Mouse (Mus musculus) gastrocnemius, adult 18-20 months (tissue): Measurements from ENCODE around the gene Atp13a4. TPM values are rescaled to one million over a fixed set of nuclear protein-coding genes. Genes with fewer than 3 reads are reported as not detected.

ENCODE experiments used
- DNase-seq: peaks from one replicate; pipeline ENCODE4 v3.0.0; 2021; ENCODE audit warnings: low spot score
- total RNA-seq, 2 experiments: library from RNA; stranded (reverse); gene quantifications; 2 replicates each; pipeline ENCODE4 v1.2.3; 2021

The Atp13a4 gene
- total RNA-seq, 2 experiments from 2014 or later = not detected

DNA sequence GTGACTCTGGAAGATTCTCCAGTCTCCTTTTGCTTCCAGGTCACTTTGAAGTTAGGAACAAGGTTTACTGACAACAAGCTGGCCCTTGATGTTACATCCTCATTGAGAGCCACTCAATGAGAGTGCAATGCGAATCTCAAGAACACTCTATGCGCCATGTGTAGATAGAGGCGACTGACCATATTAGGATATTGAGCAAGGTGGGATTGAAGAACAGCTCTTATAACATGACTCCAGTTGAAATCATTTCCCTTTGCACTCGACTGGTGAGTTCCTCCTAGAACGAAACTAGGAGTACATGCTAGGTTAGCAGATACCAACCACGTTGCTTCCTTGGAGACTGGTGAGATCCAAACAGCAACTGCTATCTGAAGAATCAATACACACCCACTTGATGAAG is 64.3 kb downstream of the Atp13a4 start:
- no peak for DNase-seq

DNA sequence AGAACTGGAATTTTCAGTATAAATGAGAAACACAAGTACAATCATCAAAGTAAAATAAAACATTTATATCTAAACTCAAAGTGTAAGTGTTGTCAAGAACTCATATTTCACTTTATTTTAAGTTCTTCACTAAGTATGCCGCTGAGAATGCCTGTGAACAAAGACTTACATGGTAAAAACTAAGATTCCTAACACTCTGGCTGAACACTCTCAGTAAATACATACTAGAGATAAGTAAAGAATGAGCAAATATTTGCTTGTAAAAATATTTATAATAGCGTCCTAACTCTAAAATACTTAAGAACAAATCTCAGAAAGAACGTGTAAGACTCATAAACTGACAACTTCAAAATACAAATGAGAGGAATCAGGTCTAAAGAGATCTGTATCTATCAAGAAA is 80.9 kb downstream of the Atp13a4 start:
- DNase-seq = no peak

DNA sequence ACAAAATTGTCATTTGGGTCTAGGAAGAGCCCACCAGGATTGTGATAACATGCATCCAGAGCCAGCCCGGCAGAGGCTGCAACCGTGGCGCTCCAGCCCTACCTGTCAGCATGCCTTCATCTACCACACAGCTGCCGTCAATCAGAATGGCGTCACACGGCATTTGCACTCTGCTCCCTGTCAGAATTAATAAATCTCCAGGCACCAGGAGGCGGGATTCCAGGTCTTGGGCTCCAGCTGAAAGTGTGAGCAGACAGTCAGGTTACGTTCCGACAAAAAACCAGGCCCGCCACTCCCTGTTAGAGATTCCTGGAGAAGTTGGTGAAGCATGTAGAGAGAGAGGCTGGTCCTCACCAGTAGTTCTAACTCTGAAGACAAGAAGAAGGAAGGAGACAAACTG is 85.3 kb downstream of the Atp13a4 start:
- DNase-seq = no peak

GRCm38 (mm10) chr16:29456851-29457250 is 87.8 kb downstream of the Atp13a4 start:
- no peak for DNase-seq

GRCm38 (mm10) chr16:29453282-29453681 is 91.4 kb downstream of the Atp13a4 start:
- no peak for DNase-seq

DNA sequence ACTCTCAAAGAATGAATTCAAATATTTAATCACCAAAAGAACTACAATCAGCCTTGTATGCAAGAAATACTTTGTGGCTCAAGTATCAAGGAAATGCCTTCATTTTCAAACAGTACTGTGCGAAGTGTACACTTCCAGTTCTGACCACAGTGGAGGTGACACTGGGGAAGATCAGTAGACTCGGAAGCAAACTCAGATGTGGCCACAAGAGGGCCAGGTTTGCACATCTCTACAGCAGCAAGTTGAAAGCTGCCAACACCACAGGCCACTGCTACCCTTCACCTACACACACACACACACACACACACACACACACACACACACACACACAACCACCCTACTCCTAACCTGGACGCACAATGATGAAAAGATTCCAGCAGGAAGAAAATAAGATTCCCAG is 93.0 kb downstream of the Atp13a4 start:
- DNase-seq = peak; percentile 3

DNA sequence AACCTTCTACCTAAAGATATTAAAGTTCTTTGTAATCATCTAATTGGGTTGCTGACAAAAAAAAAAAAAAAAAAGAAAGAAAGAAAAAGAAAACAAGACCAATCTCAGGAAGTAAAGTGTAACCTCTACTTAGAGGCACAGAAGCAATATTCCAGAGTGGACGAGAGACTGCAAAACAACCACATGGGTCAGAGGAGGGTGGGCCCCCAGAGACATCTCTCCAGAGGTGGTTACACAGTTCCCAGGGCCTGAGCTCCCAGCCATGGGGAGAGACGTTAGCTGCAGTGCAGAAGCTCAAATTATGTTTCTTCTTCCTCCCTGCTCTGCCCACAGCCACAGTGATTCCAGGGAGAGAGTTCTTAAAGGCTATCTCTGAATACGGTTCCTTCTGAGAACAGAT is 102.5 kb downstream of the Atp13a4 start:
- DNase-seq = no peak

DNA sequence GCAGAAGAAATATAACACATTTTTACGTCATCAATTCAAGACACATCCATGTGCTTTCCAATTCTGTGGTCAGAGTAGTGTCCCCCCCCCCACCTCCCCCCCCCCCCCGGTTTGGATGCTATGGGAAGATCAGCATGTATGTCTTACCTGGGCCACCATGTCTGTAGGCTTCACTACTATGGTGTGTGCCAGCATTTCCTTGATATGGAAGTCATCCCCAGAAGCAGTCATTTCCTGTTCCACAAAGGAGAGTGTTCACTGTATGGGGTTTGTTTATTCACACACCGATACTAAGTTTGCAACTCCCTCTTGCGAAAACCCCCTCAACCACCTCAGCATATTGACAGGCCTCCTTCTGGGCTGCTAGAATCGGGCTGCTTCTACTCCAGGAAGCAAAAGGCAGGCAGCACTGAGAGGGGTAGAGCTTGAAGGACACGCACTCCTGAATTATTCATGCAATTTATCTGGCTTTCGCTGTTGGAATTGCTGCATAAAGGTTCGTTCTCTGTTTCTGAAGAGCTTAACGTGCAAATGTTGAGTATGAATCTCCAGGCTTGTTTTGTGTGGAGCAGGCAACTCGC is 103.2 kb downstream of the Atp13a4 start:
- no peak for DNase-seq

DNA sequence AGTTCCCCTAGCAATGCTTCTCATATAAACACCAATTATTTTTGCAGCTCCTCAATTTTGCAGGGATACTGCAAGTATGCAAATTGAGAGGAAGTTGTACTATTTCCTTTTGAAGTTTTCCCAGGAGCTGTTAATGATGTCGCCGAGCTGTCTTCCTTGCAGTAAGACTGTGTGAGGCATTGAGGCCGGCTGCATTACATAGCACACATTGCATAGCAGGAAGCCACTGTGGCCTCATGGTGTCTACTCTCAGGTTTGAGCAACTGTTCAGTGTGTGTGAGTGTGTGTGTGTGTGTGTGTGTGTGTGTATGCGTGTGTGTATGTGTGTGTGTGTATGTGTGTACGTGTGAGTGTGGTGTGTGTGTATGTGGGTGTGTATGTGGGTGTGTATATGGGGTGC is 106.6 kb downstream of the Atp13a4 start:
- no peak for DNase-seq

DNA sequence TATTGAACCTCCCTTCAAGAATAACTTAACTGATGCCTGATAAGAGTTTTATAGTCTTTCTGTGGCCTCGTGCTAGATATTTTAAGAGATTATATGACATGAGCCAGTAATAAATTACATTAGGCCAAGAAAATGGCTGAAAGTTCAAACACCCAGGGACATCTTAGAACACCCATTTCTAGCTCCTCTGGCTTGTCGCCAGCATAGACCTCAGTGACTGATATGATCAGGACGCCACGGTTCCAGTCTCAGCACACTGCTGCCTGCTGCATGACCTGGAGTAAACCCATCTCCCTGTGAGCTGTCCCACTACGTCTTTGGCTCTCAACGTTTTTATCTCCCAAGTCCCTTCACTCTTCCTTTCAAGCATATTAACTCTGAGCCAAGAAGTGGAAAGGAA is 108.9 kb downstream of the Atp13a4 start:
- no peak for DNase-seq

DNA sequence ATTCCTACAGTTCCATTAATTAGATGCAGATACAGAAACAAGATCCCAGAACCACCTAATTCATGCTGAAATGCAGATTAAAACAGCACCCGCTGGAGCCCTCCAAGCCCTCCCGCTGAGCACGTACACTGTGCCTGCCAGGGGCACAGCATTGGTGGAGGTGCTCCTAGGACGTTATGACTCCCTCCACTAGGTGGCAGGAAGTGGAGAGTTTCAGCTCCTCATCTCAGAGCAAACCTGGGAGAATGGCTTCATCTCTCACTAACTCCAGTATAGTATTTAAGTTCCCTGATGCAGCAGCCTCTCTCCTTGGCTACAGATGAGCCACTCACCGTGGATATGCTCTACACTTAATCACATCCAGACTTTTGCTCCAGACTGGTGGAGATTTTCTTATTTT is 110.0 kb downstream of the Atp13a4 start:
- DNase-seq = peak; percentile 15

- DNase-seq = no peak
Observed at GRCm38 (mm10) chr16:29414822-29415221, 129.8 kb downstream of the Atp13a4 start.

DNA sequence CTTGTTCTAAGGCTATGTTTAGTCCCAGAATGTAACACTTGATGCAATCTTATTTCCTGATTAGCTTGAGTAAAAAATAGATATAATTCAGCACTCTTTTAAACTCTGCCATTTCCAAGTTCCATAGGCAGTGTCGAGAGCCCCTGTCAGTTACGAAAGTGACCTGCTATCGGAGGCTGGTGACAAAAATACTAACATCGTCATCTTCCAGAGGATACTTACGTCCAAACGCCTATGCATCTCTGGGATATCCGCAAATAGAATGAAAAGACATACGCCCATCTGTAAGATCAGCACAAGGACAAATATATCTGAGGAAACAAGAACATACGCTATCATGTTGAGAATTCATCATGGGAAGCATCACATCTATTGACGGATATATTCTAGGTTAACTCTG is 137.3 kb downstream of the Atp13a4 start:
- DNase-seq = no peak

GRCm38 (mm10) chr16:29399079-29399478 is 145.6 kb downstream of the Atp13a4 start:
- peak; percentile 67 for DNase-seq

DNA sequence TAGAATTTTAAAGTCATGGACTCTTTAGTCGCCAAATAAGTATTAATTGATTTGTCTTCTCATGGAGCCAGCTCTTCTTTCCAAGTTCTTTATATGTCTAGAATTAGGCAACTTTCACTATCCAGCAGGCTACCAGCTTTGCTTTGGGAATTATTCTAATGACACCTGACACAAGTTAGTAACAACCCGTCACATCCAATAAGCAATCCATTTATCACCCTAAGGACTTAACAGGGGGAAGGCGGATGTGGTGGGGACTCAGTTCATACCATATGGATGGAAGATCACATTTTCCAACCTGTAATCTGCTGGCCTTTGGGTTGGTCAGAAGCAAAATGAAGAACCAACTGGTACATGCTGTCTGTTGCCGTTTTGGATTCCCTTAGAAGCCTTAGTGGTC is 159.9 kb downstream of the Atp13a4 start:
- DNase-seq = no peak

- no peak for DNase-seq
Observed at GRCm38 (mm10) chr16:29378458-29378857, 166.2 kb downstream of the Atp13a4 start, which contains the start of gene Atp13a5. Atp13a5 (minus strand) TSS chr16:29378732.

- DNase-seq = no peak
Observed at GRCm38 (mm10) chr16:29374636-29375035, 170.0 kb downstream of the Atp13a4 start.

Other genes starting within 250 kb of the Atp13a4 start
- 1 to 10 TPM; 6.9 to 7.9 TPM for gene Atp13a5, start 166.1 kb downstream of the Atp13a4 start, total RNA-seq
- gene Opa1, start 34.5 kb upstream of the Atp13a4 start, total RNA-seq = 10 to 100 TPM; 83.0 to 86.5 TPM